Mouse (Mus musculus) liver, postnatal 0 days (tissue): ENCODE measurements around the gene Pdgfra.

ENCODE experiments used
- CTCF ChIP-seq: sonication (generic); IDR thresholded peaks from 2 replicates; pipeline ENCODE4 v1.5.1; 2016; ENCODE audit warnings: antibody characterized with exemption, low read depth
- EP300 ChIP-seq: IDR thresholded peaks from 2 replicates; pipeline ENCODE4 v1.6.1; 2016; ENCODE audit warnings: antibody characterized with exemption, low read depth, mild to moderate bottlenecking

GRCm38 (mm10) chr5:75157038-75157437 is 4.9 kb downstream of the Pdgfra start:
- peak; percentile 87 for TF ChIP-seq CTCF
- no peak for TF ChIP-seq EP300
